Mouse (Mus musculus): ENCODE results near the gene Tbx19. TPM values are rescaled to one million over a fixed set of nuclear protein-coding genes. Genes with fewer than 3 reads are reported as not detected.

Tbx19 gene
- total RNA-seq, 1 experiment from 2014 or later, result not detected

DNA sequence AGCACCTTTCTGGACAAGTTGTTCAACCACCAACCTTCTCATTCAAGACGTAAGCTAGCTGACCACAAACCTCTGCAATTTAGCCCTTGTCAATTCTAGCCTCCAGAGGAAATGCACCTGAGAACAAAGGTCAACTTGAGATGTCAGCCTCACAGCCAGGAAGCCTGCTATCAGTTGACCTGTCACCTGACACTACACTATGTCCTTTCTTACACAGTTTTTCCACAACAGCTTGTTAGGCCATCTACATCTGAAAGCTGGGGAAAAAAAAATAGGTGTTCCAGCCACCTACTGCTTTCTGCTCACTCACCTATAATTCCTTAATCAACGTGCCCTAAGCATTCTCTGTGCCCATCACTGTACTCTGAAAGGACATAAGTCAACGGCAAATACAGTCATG, 23.6 kb upstream of the Tbx19 start:
- DNase-seq, result no peak

GRCm38 (mm10) chr1:165183400-165183799, 22.8 kb upstream of the Tbx19 start:
- no peak for DNase-seq

- no peak for DNase-seq
Measured at GRCm38 (mm10) chr1:165179321-165179720, 18.7 kb upstream of the Tbx19 start.

DNA sequence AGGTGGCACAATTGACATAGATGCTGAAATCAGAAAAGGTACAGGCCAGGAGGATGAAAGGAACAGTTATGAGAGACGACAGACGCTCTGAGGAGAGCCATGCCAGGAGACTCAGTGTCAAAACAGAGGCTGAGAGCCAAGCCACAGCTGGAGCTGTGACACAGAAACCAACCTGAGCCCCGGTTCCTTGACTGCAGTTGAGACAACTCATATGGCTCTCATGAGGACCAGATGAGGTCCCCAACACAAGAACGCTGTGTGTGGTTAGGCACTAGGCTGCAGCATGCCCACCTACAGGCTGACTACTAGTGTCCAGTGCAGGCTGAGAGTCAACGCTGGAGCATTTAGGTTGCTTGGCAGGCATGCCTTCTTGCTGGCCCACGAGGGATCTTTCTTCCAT, 17.5 kb upstream of the Tbx19 start:
- no peak for DNase-seq

GRCm38 (mm10) chr1:165174059-165174616, 13.6 kb upstream of the Tbx19 start:
- no peak for DNase-seq

GRCm38 (mm10) chr1:165171277-165171676, 10.7 kb upstream of the Tbx19 start:
- no peak for DNase-seq

DNA sequence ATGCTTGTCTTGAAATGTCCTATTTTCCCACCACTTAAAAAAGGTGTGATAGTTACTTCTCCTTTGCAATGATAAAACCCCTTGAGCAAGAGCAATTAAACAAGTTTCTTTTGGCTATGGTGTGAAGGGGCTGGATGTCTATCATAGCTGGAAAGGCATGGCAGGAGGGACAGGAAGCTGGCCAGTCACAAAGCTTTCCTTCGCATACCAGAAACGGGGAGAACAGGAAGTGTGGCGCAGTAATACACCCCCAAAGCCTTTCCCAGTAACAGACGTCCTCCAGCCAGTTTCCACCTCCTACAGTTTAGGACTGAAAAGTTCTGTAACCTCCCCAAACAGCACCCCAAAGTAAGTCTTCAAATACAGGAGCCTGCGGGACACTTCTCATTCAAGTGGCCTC, 9.6 kb upstream of the Tbx19 start:
- no peak for DNase-seq

DNA sequence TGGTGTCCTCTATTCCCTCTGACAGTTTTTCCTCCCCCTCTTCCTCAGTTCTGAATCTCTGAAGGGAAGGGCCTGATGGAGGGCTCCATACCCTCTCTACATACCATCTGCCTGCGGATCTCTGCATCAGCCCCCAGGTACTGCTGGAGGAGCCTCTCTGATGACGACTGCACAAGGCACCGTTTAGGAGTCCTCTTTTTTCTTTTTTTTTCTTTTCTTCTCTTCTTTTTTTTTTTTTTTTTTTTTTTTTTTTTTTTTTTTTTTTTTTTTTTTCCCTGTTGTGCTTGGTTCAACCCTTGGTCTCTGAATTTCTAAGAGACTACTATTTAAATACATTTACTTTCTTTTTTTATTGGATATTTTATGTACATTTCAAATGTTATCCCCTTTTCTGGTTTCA, 8.9 kb upstream of the Tbx19 start:
- DNase-seq, result no peak

GRCm38 (mm10) chr1:165164920-165165319, 4.3 kb upstream of the Tbx19 start:
- DNase-seq, result no peak

GRCm38 (mm10) chr1:165158841-165159240, 1.7 kb downstream of the Tbx19 start:
- DNase-seq, result no peak

DNA sequence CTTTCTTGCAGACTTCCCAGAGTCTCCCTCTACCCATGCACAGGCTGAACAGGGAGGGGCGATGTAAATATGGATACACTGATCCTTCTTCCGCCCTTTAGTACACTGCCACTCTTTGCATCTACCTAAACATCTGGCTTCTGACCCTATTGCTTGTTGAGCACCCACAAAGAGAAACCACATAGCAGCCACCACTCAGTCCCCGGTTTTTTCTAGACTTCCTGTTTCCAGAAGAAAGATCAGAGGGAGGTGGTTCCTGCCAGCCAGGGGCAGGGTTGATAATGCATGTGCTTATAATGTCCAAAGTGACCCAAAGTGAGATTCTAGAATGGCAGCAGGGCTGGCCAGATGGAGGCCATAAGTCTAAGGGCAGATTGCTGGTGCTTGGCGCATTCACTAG, 6.4 kb downstream of the Tbx19 start:
- no peak for DNase-seq

- no peak for DNase-seq
Measured at GRCm38 (mm10) chr1:165151216-165151615, 9.4 kb downstream of the Tbx19 start.

DNA sequence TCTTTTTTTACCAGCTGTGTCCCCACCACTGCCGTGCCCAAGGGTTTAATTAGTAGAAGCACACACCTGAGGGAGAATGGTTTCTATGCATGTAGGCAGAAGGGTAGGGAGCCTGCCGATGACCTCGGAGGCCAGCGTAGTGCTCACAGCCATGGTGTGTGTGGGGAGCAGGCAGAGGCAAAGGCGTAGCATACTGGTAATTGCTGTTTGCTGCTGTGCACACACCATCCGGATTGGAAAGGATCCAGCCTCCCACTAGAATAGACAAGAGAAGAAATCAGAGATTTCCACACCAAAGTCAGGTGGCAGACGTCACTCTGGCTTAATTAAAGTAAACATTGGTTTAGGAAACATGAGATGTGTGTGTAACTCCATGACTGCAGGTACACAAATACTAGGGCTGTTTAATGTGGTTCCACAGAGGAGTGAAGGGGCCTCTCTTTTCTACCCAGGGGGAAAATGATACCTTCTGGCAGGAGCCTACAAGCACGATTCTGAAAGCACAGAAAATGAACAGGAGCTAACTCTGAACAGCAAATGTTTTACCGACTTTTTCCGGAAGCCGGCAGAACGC, 18.1 kb downstream of the Tbx19 start:
- DNase-seq, result no peak

GRCm38 (mm10) chr1:165140227-165140626, 20.3 kb downstream of the Tbx19 start:
- no peak for DNase-seq

DNA sequence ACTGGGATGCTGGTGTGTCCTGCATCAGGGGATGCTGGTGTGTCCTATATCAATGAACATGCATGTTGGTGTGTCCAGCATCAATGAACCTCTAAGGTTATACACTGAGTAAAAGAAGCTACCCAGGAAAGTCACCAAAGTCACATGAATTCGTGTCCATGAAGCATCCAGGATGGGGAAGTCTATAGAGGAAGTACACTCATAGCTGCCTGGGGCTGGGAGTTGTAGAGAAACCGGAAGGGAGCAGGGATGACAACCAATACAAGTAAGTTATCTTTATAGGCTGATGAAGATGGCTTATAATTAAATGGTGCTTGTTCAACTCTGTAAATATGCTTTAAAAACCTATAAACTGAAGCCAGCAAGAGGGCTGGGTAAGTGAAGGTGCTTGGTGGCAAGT, 26.7 kb downstream of the Tbx19 start:
- no peak for DNase-seq

- no peak for DNase-seq
Measured at GRCm38 (mm10) chr1:165133279-165133678, 27.3 kb downstream of the Tbx19 start.

- peak; percentile 72 for DNase-seq
Measured at GRCm38 (mm10) chr1:165132187-165132877, 28.2 kb downstream of the Tbx19 start.

- no peak for DNase-seq
Measured at GRCm38 (mm10) chr1:165129573-165129972, 31.0 kb downstream of the Tbx19 start.

GRCm38 (mm10) chr1:165121096-165121495, 39.5 kb downstream of the Tbx19 start:
- no peak for DNase-seq

DNA sequence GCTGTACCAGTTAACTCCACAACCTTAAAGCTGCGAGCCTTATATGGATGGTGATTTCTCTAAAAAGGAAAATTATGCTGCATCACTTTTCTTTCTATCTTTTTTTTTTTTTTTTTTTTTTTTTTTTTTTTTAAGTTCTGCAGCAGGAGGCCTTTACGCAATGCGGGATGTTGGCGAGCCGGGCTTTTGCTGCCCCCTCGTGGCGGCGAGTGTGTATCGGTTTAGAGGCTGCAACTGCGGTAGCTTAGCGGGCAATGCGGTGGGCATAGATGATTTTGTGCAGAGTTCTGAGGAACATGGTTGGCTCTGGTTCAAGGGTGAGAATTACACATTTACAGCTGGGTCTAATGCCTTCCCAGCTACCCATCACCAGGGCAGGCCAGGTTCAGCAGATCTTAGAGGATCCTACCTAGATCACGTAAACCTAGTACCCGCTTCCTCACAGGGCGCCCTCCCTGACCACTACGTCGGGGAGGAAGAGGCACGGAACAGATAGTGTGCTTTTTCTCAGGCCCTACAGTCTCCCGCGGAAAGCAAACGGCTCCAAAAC, 40.1 kb downstream of the Tbx19 start:
- DNase-seq, result peak; percentile 93

DNA sequence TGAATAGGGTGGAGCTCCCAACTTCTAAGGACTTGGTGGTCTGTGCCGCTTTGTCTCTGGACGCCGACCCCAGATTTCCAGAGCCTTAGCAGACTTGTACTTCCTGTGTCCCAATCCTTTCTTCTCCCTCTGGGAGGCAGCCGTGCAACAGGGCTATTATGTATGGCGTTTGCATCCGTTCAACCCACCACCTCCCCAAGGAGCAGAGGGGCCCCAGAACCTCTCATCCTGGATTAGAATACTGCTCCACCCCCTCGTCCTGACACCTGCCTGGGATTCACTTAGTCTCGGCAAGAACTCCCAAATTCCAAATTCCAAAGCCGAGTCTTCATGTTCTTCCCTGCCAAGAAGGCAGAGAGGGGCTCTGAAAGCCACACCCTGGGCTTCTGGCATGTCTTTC, 40.8 kb downstream of the Tbx19 start:
- DNase-seq, result no peak

GRCm38 (mm10) chr1:165119011-165119726, 41.4 kb downstream of the Tbx19 start:
- no peak for DNase-seq
